Mouse (Mus musculus) liver, embryonic 14.5 days (tissue): ENCODE measurements around the gene 4931406P16Rik.

Source experiments
- CTCF ChIP-seq: IDR thresholded peaks from 2 replicates; pipeline ENCODE4 v1.5.1; 2016; ENCODE audit warnings: antibody characterized with exemption, low read depth, control low read depth
- EP300 ChIP-seq: IDR thresholded peaks from 2 replicates; pipeline ENCODE4 v1.6.1; 2016; ENCODE audit warnings: antibody characterized with exemption, low read depth

GRCm38 (mm10) chr7:34189376-34189989 lies 123.9 kb downstream of the 4931406P16Rik start:
- TF ChIP-seq CTCF (no peak), EP300 (no peak)
